Mouse (Mus musculus): ENCODE measurements around the gene Isl2. TPM values are rescaled to one million over a fixed set of nuclear protein-coding genes. Genes with fewer than 3 reads are reported as not detected.

Isl2 gene
- polyA plus RNA-seq, 1 experiment from 2014 or later: 2.9 TPM

DNA sequence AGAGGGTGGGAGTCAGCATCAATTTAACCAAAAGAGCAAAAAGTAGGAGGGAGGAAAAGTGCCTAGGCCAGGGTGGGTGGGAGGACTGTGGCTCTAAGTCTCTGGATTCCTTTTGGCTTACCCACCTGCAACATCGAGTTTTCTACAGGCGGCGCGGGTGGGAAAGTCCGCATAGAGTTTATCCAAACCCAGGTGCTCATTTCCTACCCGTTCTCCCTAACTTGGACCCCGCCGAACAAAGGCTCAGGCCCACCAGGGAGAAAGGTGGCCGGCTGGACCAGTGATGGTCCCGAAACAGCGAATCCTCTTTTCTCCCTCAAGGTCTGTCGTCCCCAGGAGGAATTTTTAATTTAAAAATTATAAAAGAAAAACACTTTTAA is 1.9 kb downstream of the Isl2 start:
- peaks cover 82% of the 10 kb centered on the region for H3K27me3 ChIP-seq
- no peak overlapping the region for H3K27ac ChIP-seq (replicated peaks)

DNA sequence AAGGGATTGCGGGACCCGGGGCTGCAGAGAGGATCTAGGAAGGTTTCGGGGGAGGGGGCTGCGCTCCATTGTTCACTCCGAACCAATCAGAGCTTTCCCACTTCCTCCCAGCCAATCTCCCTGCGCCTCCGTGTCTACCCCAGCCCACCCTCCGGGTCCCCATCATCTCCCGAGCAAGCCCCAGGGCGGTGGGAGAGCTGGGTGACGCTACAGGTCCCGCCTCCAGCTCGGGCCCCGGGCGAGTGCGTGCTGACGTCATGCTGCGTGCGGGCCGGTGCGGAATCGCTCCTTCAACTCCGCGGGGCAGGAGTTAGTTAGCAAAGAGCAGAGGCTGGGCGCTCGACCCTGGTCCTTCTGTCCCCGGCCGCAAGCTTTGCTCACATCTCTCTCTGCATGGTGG is 2.4 kb downstream of the Isl2 start:
- H3K27ac ChIP-seq (replicated peaks): no peak overlapping the region
- 0 out of 2 replicates have a peak overlapping the region, but pooled peaks have one; percentile 15 for H3K9ac ChIP-seq
- H3K9me3 ChIP-seq (replicated peaks): no peaks in the 10 kb centered on the region
- peaks cover 58% of the 10 kb centered on the region for H3K4me1 ChIP-seq
- ATAC-seq (ENCODE audit: insufficient number of reproducible peaks, low FRiP score, low TSS enrichment, low read depth): peak; percentile 90
- under 1% methylated on average over 28 of the region's 28 CpGs for WGBS
- peak overlapping the region; percentile 87 for H3K4me2 ChIP-seq (replicated peaks)
- H3K27me3 ChIP-seq: peaks cover 87% of the 10 kb centered on the region
- peak overlapping the region; percentile 49 for H3K4me3 ChIP-seq (replicated peaks)
- H3K36me3 ChIP-seq: no peaks in the 10 kb centered on the region

More for the DNA sequence above, 1.9 kb downstream of the Isl2 start:
- H3K4me2 ChIP-seq (replicated peaks): peak overlapping the region; percentile 87
- H3K9me3 ChIP-seq (replicated peaks): no peaks in the 10 kb centered on the region
- peaks cover 53% of the 10 kb centered on the region for H3K4me1 ChIP-seq
- ATAC-seq (ENCODE audit: insufficient number of reproducible peaks, low FRiP score, low TSS enrichment, low read depth): no peak
- peak overlapping the region; percentile 49 for H3K4me3 ChIP-seq (replicated peaks)
- H3K9ac ChIP-seq: no peak overlapping the region
- no peaks in the 10 kb centered on the region for H3K36me3 ChIP-seq
- 0% methylated on average over 12 of the region's 12 CpGs for WGBS

DNA sequence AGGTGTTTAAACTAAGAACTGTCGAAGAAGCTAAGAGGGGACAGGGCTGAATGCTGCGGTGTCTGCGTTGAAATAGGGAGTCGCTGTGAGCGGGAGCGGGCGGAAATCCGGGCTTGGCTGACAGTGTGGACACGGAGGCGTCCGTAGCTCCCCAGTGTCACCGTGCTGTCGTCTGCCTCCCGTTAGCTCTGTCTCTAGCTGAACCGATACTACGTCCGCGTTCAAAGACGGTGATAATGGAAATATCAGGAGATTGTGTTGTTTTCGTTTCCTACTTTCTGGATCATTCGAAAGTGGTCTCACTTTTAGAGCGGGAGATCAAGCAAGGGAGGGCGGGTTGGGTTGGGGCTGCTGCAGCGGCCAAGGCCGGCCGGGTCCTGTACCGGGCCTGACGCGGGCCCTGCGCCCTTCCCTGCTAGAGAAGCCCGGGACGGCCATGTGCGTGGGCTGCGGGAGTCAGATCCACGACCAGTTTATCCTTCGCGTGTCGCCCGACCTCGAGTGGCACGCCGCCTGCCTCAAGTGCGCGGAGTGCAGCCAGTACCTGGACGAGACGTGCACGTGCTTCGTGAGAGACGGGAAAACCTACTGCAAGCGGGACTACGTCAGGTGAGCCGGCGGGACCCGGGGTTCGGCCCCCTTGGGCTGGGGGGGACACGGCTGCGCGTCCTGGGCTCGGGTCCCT is 3.4 kb downstream of the Isl2 start:
- H3K9me3 ChIP-seq (replicated peaks): no peaks in the 10 kb centered on the region
- H3K4me2 ChIP-seq (replicated peaks): peak overlapping the region; percentile 87
- no peak overlapping the region for H3K27ac ChIP-seq (replicated peaks)
- H3K4me1 ChIP-seq: peaks cover 67% of the 10 kb centered on the region
- 1% methylated on average over 59 of the region's 59 CpGs for WGBS
- peak overlapping the region; percentile 49 for H3K4me3 ChIP-seq (replicated peaks)
- ATAC-seq (ENCODE audit: insufficient number of reproducible peaks, low FRiP score, low TSS enrichment, low read depth): no peak
- no peak overlapping the region for H3K9ac ChIP-seq
- H3K27me3 ChIP-seq: peaks cover 92% of the 10 kb centered on the region
- H3K36me3 ChIP-seq: no peaks in the 10 kb centered on the region

DNA sequence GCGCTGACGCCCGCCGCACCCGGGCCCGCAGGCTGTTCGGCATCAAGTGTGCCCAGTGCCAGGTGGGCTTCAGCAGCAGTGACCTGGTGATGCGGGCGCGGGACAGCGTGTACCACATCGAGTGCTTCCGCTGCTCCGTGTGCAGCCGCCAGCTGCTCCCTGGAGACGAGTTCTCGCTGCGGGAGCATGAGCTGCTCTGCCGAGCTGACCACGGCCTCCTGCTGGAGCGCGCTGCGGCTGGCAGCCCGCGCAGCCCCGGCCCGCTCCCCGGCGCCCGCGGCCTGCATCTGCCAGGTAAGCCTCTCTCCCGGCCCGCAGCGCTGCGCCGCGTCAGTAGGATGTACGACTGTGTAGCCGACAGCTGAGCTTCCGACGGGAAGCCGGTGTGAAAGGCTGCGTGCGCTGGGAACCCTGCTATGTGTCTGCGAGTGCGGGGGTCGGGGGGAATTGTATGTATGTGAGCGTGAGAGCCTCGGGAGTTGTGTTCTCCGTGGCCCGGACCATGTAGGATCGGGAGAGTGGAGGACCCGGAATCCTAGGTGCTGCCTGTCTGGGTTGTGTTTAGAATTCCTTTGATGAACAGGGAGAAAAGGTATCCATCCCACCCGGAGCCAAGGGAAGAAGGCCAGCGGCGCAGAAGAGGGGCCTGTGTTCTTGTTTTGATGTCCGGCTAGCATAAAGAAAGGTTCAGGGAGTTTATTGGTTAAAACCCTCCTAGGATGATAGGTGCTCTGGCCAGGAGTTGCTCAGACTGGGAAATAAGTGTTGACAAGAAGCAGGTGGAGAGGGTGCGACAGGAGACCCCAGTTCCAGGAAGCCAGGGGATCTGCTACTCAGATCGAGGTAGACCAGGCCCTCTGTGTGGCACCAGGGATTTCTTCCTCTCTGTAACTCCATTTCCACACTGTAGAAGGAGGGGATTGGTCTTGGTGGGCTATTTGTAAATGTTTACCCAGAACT is 4.2 kb downstream of the Isl2 start:
- no peak for ATAC-seq (ENCODE audit: insufficient number of reproducible peaks, low FRiP score, low TSS enrichment, low read depth)
- 6% methylated on average over 59 of the region's 59 CpGs for WGBS
- peaks cover 89% of the 10 kb centered on the region for H3K27me3 ChIP-seq
- H3K9me3 ChIP-seq (replicated peaks): no peaks in the 10 kb centered on the region
- H3K4me3 ChIP-seq (replicated peaks): peak overlapping the region; percentile 49
- H3K36me3 ChIP-seq: no peaks in the 10 kb centered on the region
- no peak overlapping the region for H3K27ac ChIP-seq (replicated peaks)
- H3K9ac ChIP-seq: no peak overlapping the region
- H3K4me2 ChIP-seq (replicated peaks): peak overlapping the region; percentile 87
- peaks cover 67% of the 10 kb centered on the region for H3K4me1 ChIP-seq

DNA sequence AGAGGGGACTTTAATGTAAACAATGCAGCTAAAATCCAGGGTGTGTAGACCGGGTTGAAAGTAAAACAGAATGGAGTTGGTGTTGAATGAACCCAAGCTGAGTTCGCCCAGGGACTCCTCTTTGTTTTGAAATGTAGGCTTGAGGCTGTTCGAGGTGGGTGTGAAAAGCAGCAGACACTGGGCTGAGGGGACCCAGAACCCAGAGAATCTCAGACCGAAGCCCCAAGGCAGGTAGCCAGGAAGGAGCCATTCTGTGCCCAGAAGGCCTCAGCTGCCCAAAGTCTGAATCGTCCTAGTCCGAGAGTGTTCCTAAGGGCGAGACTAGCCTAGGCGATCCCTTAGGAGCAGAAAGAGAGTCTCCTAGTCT is 4.8 kb downstream of the Isl2 start:
- Histone ChIP-seq H3K4me1 (peaks cover 67% of the 10 kb centered on the region), H3K27ac (replicated peaks) (no peak overlapping the region), H3K27me3 (peaks cover 91% of the 10 kb centered on the region), H3K4me3 (replicated peaks) (peak overlapping the region; percentile 49; the same call in 1 of the 2 replicates), H3K9ac (no peak overlapping the region), H3K4me2 (replicated peaks) (no peak overlapping the region), H3K36me3 (no peaks in the 10 kb centered on the region), H3K9me3 (replicated peaks) (no peaks in the 10 kb centered on the region)
- no peak for ATAC-seq (ENCODE audit: insufficient number of reproducible peaks, low FRiP score, low TSS enrichment, low read depth)
- 30% methylated on average over 8 of the region's 8 CpGs for WGBS

DNA sequence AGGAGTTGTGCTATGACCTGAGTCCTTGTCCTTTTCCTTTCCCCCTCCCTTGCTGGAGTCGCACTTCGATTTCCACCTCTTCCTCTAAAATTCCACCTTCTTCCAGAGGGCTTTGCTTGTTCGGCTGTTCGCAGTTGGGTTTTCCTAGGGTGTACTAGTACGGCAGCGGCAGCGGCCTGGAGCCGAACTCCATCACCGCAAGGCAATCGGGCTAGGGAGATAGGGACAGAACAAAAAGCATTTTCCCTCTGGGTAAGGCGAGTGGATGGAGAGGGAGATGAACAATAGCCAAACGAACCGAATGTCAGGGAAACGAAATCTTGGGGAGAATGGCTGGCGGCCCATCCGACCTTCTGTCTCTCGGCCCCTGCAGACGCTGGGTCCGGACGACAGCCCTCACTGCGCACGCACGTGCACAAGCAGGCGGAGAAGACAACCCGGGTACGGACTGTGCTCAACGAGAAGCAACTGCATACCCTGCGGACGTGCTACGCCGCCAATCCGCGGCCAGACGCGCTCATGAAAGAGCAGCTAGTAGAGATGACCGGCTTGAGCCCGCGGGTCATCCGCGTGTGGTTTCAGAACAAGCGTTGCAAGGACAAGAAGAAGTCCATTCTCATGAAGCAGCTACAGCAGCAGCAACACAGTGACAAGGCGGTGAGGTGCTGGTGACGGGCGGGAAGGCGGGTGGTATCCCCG is 5.4 kb downstream of the Isl2 start:
- Histone ChIP-seq H3K4me3 (replicated peaks) (peak overlapping the region; percentile 31), H3K9me3 (replicated peaks) (no peaks in the 10 kb centered on the region), H3K36me3 (no peaks in the 10 kb centered on the region), H3K27me3 (peaks cover 90% of the 10 kb centered on the region), H3K9ac (no peak overlapping the region), H3K27ac (replicated peaks) (no peak overlapping the region), H3K4me2 (replicated peaks) (peak overlapping the region; percentile 53), H3K4me1 (peaks cover 64% of the 10 kb centered on the region)
- 3% methylated on average over 46 of the region's 46 CpGs for WGBS
- ATAC-seq (ENCODE audit: insufficient number of reproducible peaks, low FRiP score, low TSS enrichment, low read depth): no peak

DNA sequence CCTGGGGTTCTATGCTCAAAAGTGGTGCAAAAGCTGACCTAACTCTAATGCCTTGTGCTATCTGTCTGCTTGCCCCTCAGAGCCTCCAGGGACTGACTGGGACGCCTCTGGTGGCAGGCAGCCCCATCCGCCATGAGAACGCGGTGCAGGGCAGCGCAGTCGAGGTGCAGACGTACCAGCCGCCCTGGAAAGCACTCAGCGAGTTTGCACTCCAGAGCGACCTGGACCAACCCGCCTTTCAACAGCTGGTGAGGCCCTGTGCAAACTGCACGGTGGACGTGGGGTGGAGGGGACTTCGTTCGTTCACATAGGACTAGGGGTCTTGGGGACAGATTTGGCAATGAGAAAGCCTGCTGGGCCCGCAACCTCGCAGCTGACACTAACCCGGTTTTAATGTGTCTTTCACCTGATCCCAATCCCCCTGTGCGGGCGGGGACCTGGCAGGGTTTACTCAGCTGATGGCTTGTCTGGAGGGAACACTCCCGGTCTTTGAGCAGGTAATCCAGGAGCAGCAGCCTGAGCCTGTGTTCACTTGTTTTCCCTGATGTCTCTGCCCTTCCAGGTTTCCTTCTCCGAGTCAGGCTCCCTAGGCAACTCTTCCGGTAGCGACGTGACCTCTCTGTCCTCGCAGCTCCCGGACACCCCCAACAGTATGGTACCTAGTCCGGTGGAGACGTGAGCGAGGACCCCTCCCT is 6.5 kb downstream of the Isl2 start:
- H3K4me1 ChIP-seq: peaks cover 58% of the 10 kb centered on the region
- no peaks in the 10 kb centered on the region for H3K9me3 ChIP-seq (replicated peaks)
- no peak overlapping the region for H3K27ac ChIP-seq (replicated peaks)
- WGBS: 3% methylated on average over 30 of the region's 30 CpGs
- H3K27me3 ChIP-seq: peaks cover 94% of the 10 kb centered on the region
- no peaks in the 10 kb centered on the region for H3K36me3 ChIP-seq
- peak overlapping the region; percentile 53 for H3K4me2 ChIP-seq (replicated peaks)
- H3K4me3 ChIP-seq (replicated peaks): peak overlapping the region; percentile 31
- no peak for ATAC-seq (ENCODE audit: insufficient number of reproducible peaks, low FRiP score, low TSS enrichment, low read depth)
- no peak overlapping the region for H3K9ac ChIP-seq

DNA sequence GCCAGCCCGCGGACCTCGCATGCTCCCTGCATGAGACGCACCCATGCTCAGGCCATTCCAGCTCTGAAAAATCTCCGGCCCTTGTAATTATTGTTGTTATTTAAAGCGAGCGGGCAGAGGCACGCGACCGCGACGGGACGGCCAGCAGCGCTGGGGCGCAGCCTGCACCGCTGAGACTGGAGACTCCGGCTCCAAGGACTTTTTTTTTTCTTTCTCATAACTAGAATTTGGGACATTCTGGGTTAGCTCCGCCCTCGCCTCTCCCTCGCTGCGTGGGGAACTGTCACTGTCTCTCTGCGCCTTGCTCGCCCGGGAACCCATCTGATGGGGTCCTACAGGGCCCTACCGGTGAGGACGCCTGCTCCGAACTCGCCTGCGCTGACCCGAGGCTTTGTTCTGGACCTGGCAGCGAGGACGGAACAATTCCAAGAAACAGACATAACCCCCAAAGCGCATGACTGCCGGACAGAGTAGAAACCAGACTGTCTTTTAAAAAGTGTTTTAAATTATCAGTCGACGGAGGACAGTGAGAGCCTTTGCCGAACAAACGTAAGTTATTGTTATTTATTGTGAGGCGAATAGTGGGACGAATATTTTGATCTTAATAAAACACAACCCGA is 7.2 kb downstream of the Isl2 start:
- H3K36me3 ChIP-seq: no peaks in the 10 kb centered on the region
- WGBS: 5% methylated on average over 41 of the region's 41 CpGs
- peaks cover 92% of the 10 kb centered on the region for H3K27me3 ChIP-seq
- no peaks in the 10 kb centered on the region for H3K9me3 ChIP-seq (replicated peaks)
- no peak overlapping the region for H3K27ac ChIP-seq (replicated peaks)
- no peak overlapping the region for H3K9ac ChIP-seq
- peak overlapping the region; percentile 53 for H3K4me2 ChIP-seq (replicated peaks)
- peaks cover 51% of the 10 kb centered on the region for H3K4me1 ChIP-seq
- no peak for ATAC-seq (ENCODE audit: insufficient number of reproducible peaks, low FRiP score, low TSS enrichment, low read depth)
- H3K4me3 ChIP-seq (replicated peaks): peak overlapping the region; percentile 31

DNA sequence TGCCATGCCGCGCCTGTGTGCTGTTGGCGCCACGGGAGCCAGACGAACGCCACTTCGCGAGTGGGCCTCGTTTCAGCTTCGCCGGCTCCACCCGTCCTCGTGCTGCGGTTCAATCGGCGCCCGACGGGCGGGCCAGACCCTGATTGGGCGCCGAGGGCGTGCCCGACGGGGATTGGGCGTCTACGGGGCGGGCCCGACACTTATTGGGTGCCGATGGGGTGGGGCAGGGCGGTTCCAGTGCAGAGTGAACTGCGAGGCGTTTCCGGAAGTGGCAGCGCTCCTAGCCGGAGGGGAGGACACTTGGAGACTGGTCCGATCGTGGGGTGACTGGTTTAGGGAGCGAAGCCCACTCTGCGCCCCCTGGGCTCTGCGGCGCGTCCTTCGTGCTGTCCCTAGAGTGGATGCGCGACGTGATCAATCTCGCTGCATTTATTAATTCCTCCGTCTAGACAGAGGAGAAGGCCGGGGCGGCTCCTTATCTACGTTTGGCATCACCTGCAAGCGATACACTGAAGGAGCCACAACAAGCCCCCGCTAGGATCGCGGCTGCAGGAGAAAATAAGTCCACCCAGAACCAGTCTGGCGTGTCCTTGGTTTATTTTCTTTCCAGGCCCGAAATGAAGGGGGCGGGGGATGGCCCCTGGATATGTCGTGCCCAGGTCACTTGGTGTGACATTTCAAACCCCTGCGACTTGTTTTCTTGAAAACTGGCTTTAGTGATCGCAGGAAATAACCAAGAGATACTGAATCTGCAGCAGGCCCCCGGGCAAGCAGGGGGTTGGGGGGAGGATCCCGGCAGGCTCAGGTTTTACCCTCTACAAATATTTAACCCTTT is 7.9 kb downstream of the Isl2 start:
- Histone ChIP-seq H3K9me3 (replicated peaks) (no peaks in the 10 kb centered on the region), H3K27ac (replicated peaks) (no peak overlapping the region), H3K4me3 (replicated peaks) (peak overlapping the region; percentile 31), H3K4me2 (replicated peaks) (peak overlapping the region; percentile 53), H3K9ac (no peak overlapping the region), H3K36me3 (no peaks in the 10 kb centered on the region), H3K27me3 (peaks cover 85% of the 10 kb centered on the region), H3K4me1 (peaks cover 46% of the 10 kb centered on the region)
- 2% methylated on average over 63 of the region's 63 CpGs for WGBS
- peak; percentile 59; the same call in 1 of the 2 replicates for ATAC-seq (ENCODE audit: insufficient number of reproducible peaks, low FRiP score, low TSS enrichment, low read depth)

DNA sequence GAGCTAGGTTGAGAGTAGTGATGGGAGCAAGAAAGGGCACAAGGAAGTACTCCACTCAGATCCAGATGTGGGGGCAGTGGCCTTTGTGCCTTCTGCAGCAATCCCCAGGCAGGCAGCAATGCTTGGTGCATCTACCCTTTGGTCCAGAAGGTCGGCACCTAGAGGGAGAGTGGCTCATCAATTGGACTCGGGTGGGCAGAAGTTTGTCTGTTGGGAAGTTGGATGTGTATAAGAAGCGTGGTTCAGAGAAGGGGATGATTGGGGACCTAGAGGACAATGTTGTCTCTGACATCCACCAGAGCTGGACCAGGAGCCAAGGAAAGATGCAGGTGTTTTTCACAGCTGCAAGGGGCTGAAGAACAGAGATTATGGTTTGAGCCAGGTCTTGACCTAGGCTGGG is 10.4 kb downstream of the Isl2 start:
- no peak overlapping the region for H3K4me2 ChIP-seq (replicated peaks)

More for the DNA sequence above, 10.4 kb downstream of the Isl2 start:
- no peak overlapping the region for H3K27ac ChIP-seq (replicated peaks)
- no peaks in the 10 kb centered on the region for H3K9me3 ChIP-seq (replicated peaks)
- no peaks in the 10 kb centered on the region for H3K36me3 ChIP-seq
- no peak for ATAC-seq (ENCODE audit: insufficient number of reproducible peaks, low FRiP score, low TSS enrichment, low read depth)
- H3K9ac ChIP-seq: no peak overlapping the region
- peaks cover 62% of the 10 kb centered on the region for H3K27me3 ChIP-seq
- WGBS: 28% methylated on average over 3 of the region's 3 CpGs
- H3K4me1 ChIP-seq: peaks cover 30% of the 10 kb centered on the region
- no peak overlapping the region for H3K4me3 ChIP-seq (replicated peaks)

Measured in embryonic facial prominence, embryonic 15.5 days (tissue).